Mouse (Mus musculus) spleen, adult 2 months (tissue): Measurements from ENCODE around the gene Gse1.

ENCODE experiments used
- CTCF ChIP-seq: fragments of 200-500 bp; IDR thresholded peaks from 2 replicates; pipeline ENCODE4 v1.5.1; 2011; ENCODE audit warnings: mild to moderate bottlenecking, inconsistent platforms; ENCODE audit not compliant: insufficient read depth, insufficient read length, insufficient replicate concordance; ENCODE audit errors: extremely low read depth
- POLR2A ChIP-seq: fragments of 200-500 bp; IDR thresholded peaks from 2 replicates; pipeline ENCODE4 v1.6.1; 2011; ENCODE audit warnings: low read depth, low read length, inconsistent platforms

DNA sequence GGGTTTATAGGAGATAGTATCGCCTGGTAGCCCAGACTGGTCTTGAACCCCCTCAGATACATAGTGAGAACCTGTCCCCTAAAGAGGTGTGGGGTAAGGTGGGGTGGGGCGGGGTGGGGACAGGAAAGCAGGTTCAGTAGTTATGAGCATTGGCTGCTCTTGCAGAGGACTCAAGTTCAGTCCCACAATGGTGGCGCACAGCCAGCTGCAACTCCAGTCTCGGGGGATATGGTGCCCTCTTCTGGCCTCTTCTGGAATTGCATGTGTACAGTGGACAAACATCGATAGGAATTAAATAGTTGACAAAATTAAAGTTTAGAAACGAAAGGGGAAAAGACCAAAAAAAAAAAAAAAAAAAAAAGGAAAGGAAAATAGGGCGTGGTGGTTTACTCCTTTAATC, 371.2 kb downstream of the Gse1 start:
- TF ChIP-seq CTCF (peak; percentile 68; the same call in 1 of the 2 replicates), POLR2A (no peak)
